Mouse (Mus musculus) stomach, embryonic 15.5 days (tissue): ENCODE data around the gene Psma5. TPM values are rescaled to one million over a fixed set of nuclear protein-coding genes. Genes with fewer than 3 reads are reported as not detected.

Experiments used
- ATAC-seq: fragments of 200-750 bp; cut with Nextera tagmentation; 2 replicates; pipeline ENCODE4 v1.8.0; 2017; ENCODE audit warnings: low read depth, moderate number of reproducible peaks, moderate TSS enrichment; ENCODE audit not compliant: insufficient read depth, low FRiP score
- H3K27ac ChIP-seq: fragments of 300-500 bp; sonication (generic); 2 replicates; pipeline ENCODE4 v1.5.1; 2015; ENCODE audit warnings: mild to moderate bottlenecking, inconsistent platforms
- H3K27me3 ChIP-seq: fragments of 300-500 bp; sonication (generic); replicated peaks from 2 replicates; pipeline ENCODE4 v1.6.1; 2015; ENCODE audit warnings: inconsistent platforms
- H3K36me3 ChIP-seq: fragments of 300-500 bp; sonication (generic); 2 replicates; pipeline ENCODE4 v1.6.1; 2015; ENCODE audit warnings: inconsistent platforms
- H3K4me1 ChIP-seq: fragments of 300-500 bp; sonication (generic); 2 replicates; pipeline ENCODE4 v1.6.1; 2015; ENCODE audit warnings: inconsistent platforms
- H3K4me2 ChIP-seq: fragments of 300-500 bp; sonication (generic); 2 replicates; pipeline ENCODE4 v1.6.1; 2015; ENCODE audit warnings: mild to moderate bottlenecking, inconsistent platforms
- H3K4me3 ChIP-seq: fragments of 300-500 bp; sonication (generic); replicated peaks from 2 replicates; pipeline ENCODE4 v1.5.1; 2015; ENCODE audit warnings: inconsistent platforms
- H3K9ac ChIP-seq: fragments of 300-500 bp; sonication (generic); 2 replicates; pipeline ENCODE4 v1.6.1; 2015; ENCODE audit warnings: inconsistent platforms
- H3K9me3 ChIP-seq: fragments of 300-500 bp; sonication (generic); 2 replicates; pipeline ENCODE4 v1.6.1; 2016; ENCODE audit warnings: inconsistent platforms
- WGBS: fragments of 180-500 bp; shearing (Covaris S2); methylation state at CpG from one replicate; pipeline ENCODE4 v1.1.7; 2015; 5-methylcytosine and 5-hydroxymethylcytosine counted together
- polyA plus RNA-seq: library from polyadenylated mRNA; unstranded; fragments of >200 nt; fragmentation: Nextera tagmentation; extraction: Ambion mirVana; gene quantifications from 2 replicates; pipeline ENCODE4 v1.2.1, GENCODE M21; 2015

Psma5 gene
- polyA plus RNA-seq, 1 experiment from 2014 or later = 254 TPM

- 9% methylated on average over 14 of the region's 14 CpGs for WGBS
- H3K9me3 ChIP-seq = no peaks in the 10 kb centered on the region
- ATAC-seq = peak; percentile 47; the same call in 1 of the 2 replicates
- H3K27me3 ChIP-seq = no peaks in the 10 kb centered on the region
- peak overlapping the region; percentile 31 for H3K27ac ChIP-seq
- H3K4me3 ChIP-seq = no peak overlapping the region
- H3K4me1 ChIP-seq = peaks cover 41% of the 10 kb centered on the region
- H3K4me2 ChIP-seq = peak overlapping the region; percentile 17
- no peak overlapping the region for H3K9ac ChIP-seq
- H3K36me3 ChIP-seq = no peaks in the 10 kb centered on the region
Measured at GRCm38 (mm10) chr3:108296220-108297049, 39.7 kb downstream of the Psma5 start.

DNA sequence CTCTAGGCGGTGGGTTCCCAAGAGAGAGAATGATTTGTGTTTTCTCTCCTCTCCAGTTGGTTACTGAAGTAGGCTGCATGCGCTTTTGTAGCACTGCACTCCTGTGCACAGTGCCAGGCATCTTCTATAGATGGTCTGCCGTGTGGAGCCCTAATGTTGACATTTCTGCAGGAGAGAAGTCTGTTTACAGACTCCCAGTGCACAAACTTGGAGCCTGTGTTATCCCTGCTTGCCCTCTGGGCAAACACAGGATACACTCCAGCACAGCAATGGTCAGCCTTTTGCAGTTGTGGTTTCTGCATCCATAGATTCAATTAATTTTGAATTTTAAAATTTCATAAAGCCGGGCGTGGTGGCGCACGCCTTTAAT is 40.3 kb downstream of the Psma5 start:
- 58% methylated on average over 7 of the region's 7 CpGs for WGBS
- H3K4me2 ChIP-seq = peak overlapping the region; percentile 17; the same call in 1 of the 2 replicates
- no peak overlapping the region for H3K9ac ChIP-seq
- peaks cover 41% of the 10 kb centered on the region for H3K4me1 ChIP-seq
- H3K9me3 ChIP-seq = no peaks in the 10 kb centered on the region
- H3K36me3 ChIP-seq = no peaks in the 10 kb centered on the region
- H3K4me3 ChIP-seq = no peak overlapping the region
- H3K27me3 ChIP-seq = no peaks in the 10 kb centered on the region
- no peak for ATAC-seq
- peak overlapping the region; percentile 31 for H3K27ac ChIP-seq

DNA sequence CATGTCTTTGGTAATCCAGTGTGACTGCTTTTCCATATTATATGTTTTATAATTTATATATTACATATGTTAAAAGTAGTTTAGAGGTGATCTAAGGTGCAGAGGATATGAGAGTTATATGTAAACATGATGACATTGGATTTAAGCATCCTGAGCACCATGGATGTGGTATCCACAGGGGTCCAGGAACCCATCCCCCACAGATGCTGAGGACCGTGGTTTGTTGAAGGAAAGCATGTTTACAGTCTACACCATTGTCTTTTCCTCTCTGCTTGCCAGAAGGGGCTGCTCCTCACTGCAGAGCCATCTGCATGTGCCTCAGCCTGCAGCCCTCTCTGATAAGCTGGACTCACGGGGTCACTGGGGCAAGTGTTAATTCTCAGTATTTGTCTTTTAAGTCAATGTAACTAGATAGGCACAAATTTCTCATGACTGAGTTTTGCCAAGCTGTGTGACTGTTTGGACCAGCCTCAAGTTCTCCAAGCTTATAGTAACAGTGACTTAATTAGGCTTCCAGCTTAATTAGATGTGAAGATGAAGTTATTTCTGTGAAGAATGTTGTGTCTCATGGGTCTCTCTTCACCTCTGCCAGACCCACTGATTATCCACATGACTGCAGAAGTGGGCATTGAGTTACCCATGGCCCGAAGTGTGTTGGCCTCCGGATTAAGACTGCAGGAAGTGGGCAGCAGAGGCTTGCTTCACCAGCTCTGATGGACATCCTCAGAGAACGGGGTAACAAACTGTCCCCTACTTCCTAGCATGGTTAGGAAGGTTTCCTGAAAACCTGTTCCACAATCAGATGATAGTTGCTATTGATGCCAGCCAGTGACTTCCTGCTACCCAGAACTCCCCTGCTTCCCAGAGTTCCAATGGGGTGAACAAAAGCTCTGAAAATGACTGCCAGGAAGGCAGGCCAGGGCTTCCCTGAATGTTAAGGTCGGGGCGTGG is 41.2 kb downstream of the Psma5 start:
- Histone ChIP-seq H3K9ac (no peak overlapping the region), H3K4me2 (no peak overlapping the region), H3K27me3 (no peaks in the 10 kb centered on the region), H3K36me3 (no peaks in the 10 kb centered on the region), H3K4me1 (peaks cover 41% of the 10 kb centered on the region), H3K27ac (peak overlapping the region; percentile 8; the same call in 1 of the 2 replicates), H3K9me3 (no peaks in the 10 kb centered on the region), H3K4me3 (no peak overlapping the region)
- no peak for ATAC-seq
- 54% methylated on average over 7 of the region's 7 CpGs for WGBS

DNA sequence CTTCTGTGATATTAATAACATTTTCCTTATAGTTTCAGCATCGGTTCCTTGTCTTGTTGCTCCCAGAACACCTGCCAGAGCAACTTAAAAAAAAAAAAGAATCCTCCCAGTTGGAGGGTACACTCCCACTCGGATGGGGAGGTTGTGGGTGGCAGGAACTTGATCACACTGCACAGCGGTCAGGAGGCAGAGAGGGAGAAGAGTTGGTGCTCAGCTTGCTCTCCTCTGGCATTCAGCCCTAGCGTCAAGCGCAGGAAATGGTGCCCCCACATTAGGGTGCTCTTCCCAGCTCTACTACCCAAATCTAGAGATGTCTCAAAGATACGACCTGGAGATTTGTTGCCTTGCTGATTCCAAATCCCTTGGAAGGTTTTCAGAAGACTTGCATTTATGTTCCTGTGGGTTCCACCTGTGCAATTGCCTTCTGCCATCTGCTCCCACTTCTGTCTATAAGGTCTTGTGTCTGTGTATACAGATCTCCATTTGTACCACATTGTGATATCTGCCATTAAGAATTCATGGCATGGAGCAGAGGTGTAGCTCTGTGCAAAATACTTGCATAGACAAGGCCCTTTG is 43.8 kb downstream of the Psma5 start:
- 69% methylated on average over 6 of the region's 6 CpGs for WGBS
- no peak for ATAC-seq
- Histone ChIP-seq H3K9ac (no peak overlapping the region), H3K4me3 (no peak overlapping the region), H3K27me3 (no peaks in the 10 kb centered on the region), H3K27ac (no peak overlapping the region), H3K4me1 (peaks cover 25% of the 10 kb centered on the region), H3K4me2 (no peak overlapping the region), H3K36me3 (no peaks in the 10 kb centered on the region), H3K9me3 (no peaks in the 10 kb centered on the region)

- 92% methylated on average over 8 of the region's 8 CpGs for WGBS
Measured at GRCm38 (mm10) chr3:108303683-108304082, 47.0 kb downstream of the Psma5 start.

GRCm38 (mm10) chr3:108304747-108305146 is 48.0 kb downstream of the Psma5 start:
- H3K4me2 ChIP-seq = no peak overlapping the region
- no peak overlapping the region for H3K4me3 ChIP-seq
- ATAC-seq = no peak
- no peaks in the 10 kb centered on the region for H3K4me1 ChIP-seq
- H3K9me3 ChIP-seq = no peaks in the 10 kb centered on the region
- H3K27ac ChIP-seq = no peak overlapping the region
- no peaks in the 10 kb centered on the region for H3K27me3 ChIP-seq
- H3K9ac ChIP-seq = no peak overlapping the region
- 84% methylated on average over 4 of the region's 4 CpGs for WGBS
- no peaks in the 10 kb centered on the region for H3K36me3 ChIP-seq

More at GRCm38 (mm10) chr3:108303683-108304082, 47.0 kb downstream of the Psma5 start:
- H3K27ac ChIP-seq = no peak overlapping the region
- H3K9me3 ChIP-seq = no peaks in the 10 kb centered on the region
- no peaks in the 10 kb centered on the region for H3K4me1 ChIP-seq
- H3K4me3 ChIP-seq = no peak overlapping the region
- no peak for ATAC-seq
- no peak overlapping the region for H3K4me2 ChIP-seq
- H3K27me3 ChIP-seq = no peaks in the 10 kb centered on the region
- no peaks in the 10 kb centered on the region for H3K36me3 ChIP-seq
- no peak overlapping the region for H3K9ac ChIP-seq

- no peak overlapping the region for H3K27ac ChIP-seq
Measured at GRCm38 (mm10) chr3:108306387-108306786, 49.7 kb downstream of the Psma5 start.

DNA sequence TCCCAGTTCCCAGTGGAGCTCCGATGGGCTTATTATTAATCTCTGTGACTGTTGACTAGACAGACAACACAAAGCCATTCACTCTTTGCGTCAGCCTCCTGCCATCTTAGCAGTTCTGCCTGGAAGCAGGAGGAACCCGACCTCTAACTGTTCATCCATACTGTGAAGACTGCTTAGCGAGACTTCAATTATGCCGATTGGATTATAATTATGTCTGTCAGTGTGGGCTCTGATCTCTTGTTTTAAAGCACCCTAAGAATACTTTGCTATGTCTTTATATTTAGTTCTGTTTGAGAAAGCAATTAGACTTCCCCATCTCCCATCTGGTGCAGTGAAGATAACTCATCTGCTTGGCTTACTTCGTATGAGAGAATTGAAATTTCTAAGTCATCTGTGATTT is 50.8 kb downstream of the Psma5 start:
- Histone ChIP-seq H3K4me3 (no peak overlapping the region), H3K4me1 (no peaks in the 10 kb centered on the region), H3K27ac (no peak overlapping the region), H3K4me2 (no peak overlapping the region), H3K9ac (no peak overlapping the region), H3K27me3 (no peaks in the 10 kb centered on the region), H3K36me3 (no peaks in the 10 kb centered on the region), H3K9me3 (no peaks in the 10 kb centered on the region)
- 75% methylated on average over 6 of the region's 6 CpGs for WGBS
- no peak for ATAC-seq

More at GRCm38 (mm10) chr3:108306387-108306786, 49.7 kb downstream of the Psma5 start:
- Histone ChIP-seq H3K36me3 (no peaks in the 10 kb centered on the region), H3K9ac (no peak overlapping the region), H3K4me2 (no peak overlapping the region), H3K27me3 (no peaks in the 10 kb centered on the region), H3K9me3 (no peaks in the 10 kb centered on the region), H3K4me1 (no peaks in the 10 kb centered on the region), H3K4me3 (no peak overlapping the region)
- ATAC-seq = no peak
- 56% methylated on average over 3 of the region's 3 CpGs for WGBS

DNA sequence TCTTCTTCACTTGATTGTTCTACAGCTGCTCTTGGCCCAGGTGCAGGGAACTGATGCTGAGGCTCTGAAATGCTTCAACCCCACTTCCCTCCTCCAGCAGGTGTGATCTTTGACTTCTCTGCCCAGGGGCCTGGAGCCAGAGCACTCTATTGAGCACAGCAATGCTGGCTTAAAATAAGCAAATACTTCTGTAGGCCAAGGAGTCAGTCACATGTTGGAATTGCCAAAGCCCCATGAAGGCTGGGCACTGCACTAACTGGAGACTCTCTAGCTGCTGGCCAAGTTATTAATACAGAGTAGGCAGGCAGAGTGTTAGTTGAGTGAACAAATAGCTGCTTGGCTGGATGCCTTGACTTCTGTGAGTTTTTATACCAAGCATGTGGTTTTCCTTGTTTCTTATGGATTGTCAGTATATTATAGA is 54.2 kb downstream of the Psma5 start:
- no peak overlapping the region for H3K4me2 ChIP-seq
- no peak overlapping the region for H3K4me3 ChIP-seq
- no peak overlapping the region for H3K27ac ChIP-seq
- no peak overlapping the region for H3K9ac ChIP-seq
- ATAC-seq = no peak
- no peaks in the 10 kb centered on the region for H3K36me3 ChIP-seq
- H3K4me1 ChIP-seq = no peaks in the 10 kb centered on the region
- H3K27me3 ChIP-seq = no peaks in the 10 kb centered on the region
- H3K9me3 ChIP-seq = no peaks in the 10 kb centered on the region

- no peaks in the 10 kb centered on the region for H3K9me3 ChIP-seq
- H3K9ac ChIP-seq = no peak overlapping the region
- no peaks in the 10 kb centered on the region for H3K4me1 ChIP-seq
- no peak overlapping the region for H3K4me3 ChIP-seq
- H3K36me3 ChIP-seq = no peaks in the 10 kb centered on the region
- H3K4me2 ChIP-seq = no peak overlapping the region
- no peak for ATAC-seq
- no peaks in the 10 kb centered on the region for H3K27me3 ChIP-seq
- no peak overlapping the region for H3K27ac ChIP-seq
- WGBS = 70% methylated on average over 4 of the region's 4 CpGs
Measured at GRCm38 (mm10) chr3:108311688-108312087, 55.0 kb downstream of the Psma5 start.

DNA sequence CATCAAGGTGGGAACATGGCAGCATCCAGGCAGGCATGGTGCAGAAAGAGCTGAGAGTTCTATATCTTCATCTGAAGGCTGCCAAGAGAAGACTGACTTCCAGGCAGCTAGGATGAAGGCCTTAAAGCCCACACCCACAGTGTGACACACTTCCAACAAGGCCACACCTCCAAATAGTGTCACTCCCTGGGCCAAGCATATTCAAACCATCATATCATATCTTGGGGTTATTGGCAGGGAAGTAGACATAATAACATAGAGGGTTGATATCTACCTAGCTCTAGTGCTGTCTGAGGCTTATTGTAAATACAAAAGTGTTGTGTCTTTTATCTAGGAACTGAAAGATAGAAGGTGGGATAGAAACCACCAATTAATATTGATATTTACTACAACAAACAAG is 55.7 kb downstream of the Psma5 start:
- Histone ChIP-seq H3K27me3 (no peaks in the 10 kb centered on the region), H3K4me3 (no peak overlapping the region), H3K4me1 (no peaks in the 10 kb centered on the region), H3K36me3 (no peaks in the 10 kb centered on the region), H3K4me2 (no peak overlapping the region), H3K9ac (no peak overlapping the region), H3K27ac (no peak overlapping the region), H3K9me3 (no peaks in the 10 kb centered on the region)
- ATAC-seq = no peak

DNA sequence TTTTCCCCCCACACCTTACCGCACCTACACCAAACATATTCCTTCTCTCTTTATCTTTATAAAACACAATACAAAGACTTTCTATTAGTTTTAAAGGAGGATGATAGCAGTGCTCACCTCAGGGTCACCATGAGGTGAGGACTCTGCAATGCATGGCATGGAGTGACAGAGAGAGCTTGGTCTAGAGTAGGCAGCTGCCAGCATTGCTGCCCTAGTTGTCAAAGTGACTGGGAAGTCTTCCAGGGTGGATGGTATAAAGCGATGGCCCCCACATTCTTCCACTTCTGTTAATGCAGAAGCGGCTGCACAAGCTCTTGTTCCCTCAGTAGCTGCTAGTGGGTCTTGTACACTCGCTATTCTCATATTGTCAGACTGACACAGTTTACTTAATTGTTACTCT is 56.4 kb downstream of the Psma5 start:
- no peaks in the 10 kb centered on the region for H3K9me3 ChIP-seq
- no peaks in the 10 kb centered on the region for H3K4me1 ChIP-seq
- no peak overlapping the region for H3K4me3 ChIP-seq
- no peak for ATAC-seq
- no peak overlapping the region for H3K4me2 ChIP-seq
- H3K36me3 ChIP-seq = no peaks in the 10 kb centered on the region
- no peak overlapping the region for H3K27ac ChIP-seq
- no peaks in the 10 kb centered on the region for H3K27me3 ChIP-seq
- WGBS = 83% methylated on average over 4 of the region's 4 CpGs
- no peak overlapping the region for H3K9ac ChIP-seq
